Mouse (Mus musculus) heart, adult 2 months (tissue): ENCODE data around the gene Cavin4. TPM values are rescaled to one million over a fixed set of nuclear protein-coding genes. Genes with fewer than 3 reads are reported as not detected.

Experiments used
- DNase-seq, 2 experiments: peaks; one replicate each; pipeline ENCODE4 v3.0.0; 2021
- H3K27ac ChIP-seq: fragments of 200-600 bp; 2 replicates; pipeline ENCODE4 v1.8.1; 2022
- H3K27me3 ChIP-seq: fragments of 200-500 bp; 2 replicates; pipeline ENCODE4 v1.6.1; 2012; ENCODE audit warnings: mild to moderate bottlenecking, low read length, inconsistent platforms, mixed read lengths; ENCODE audit not compliant: control insufficient read depth, insufficient read depth
- H3K36me3 ChIP-seq: fragments of 200-500 bp; 2 replicates; pipeline ENCODE4 v1.6.1; 2012; ENCODE audit warnings: low read length, inconsistent platforms; ENCODE audit not compliant: control insufficient read depth, insufficient read depth
- H3K4me1 ChIP-seq: fragments of 200-500 bp; 2 replicates; pipeline ENCODE4 v1.6.1; 2011; ENCODE audit warnings: low read length; ENCODE audit not compliant: control insufficient read depth, insufficient read depth
- H3K4me3 ChIP-seq: fragments of 200-600 bp; 2 replicates; pipeline ENCODE4 v1.8.1; 2022
- H3K79me2 ChIP-seq: fragments of 200-500 bp; replicated peaks from 2 replicates; pipeline ENCODE4 v1.6.1; 2012; ENCODE audit warnings: mild to moderate bottlenecking, inconsistent platforms, low read length, moderate library complexity, mixed read lengths; ENCODE audit not compliant: control insufficient read depth, insufficient read depth
- H3K9ac ChIP-seq: fragments of 200-500 bp; 2 replicates; pipeline ENCODE4 v1.6.1; 2012; ENCODE audit warnings: low read depth, mild to moderate bottlenecking, control low read depth, inconsistent platforms, low read length, mixed read lengths
- CTCF ChIP-seq: fragments of 200-600 bp; IDR thresholded peaks from 2 replicates; pipeline ENCODE4 v1.8.1; 2022; ENCODE audit warnings: antibody characterized with exemption, mild to moderate bottlenecking, moderate library complexity
- EP300 ChIP-seq: fragments of 200-500 bp; IDR thresholded peaks from 2 replicates; pipeline ENCODE4 v1.6.1; 2011; ENCODE audit warnings: low read depth, low read length, control low read depth; ENCODE audit not compliant: insufficient read depth
- POLR2A ChIP-seq: fragments of 200-500 bp; IDR thresholded peaks from 2 replicates; pipeline ENCODE4 v1.6.1; 2011; ENCODE audit warnings: mild to moderate bottlenecking, low read depth, low read length, control low read depth; ENCODE audit not compliant: insufficient read depth
- WGBS: fragments of 180-500 bp; shearing (Covaris S2); methylation state at CpG from one replicate; pipeline ENCODE4 v1.1.7; 2018; 5-methylcytosine and 5-hydroxymethylcytosine counted together
- intact Hi-C: fragments of 180-260 bp; cut with DNase I; formaldehyde crosslinking; loops from one replicate; pipeline ENCODE4 v1.15.1; 2025
- polyA plus RNA-seq: library from polyadenylated mRNA; depleted of rRNA; stranded (reverse); fragments of >200 nt; gene quantifications from 2 replicates; pipeline ENCODE4 v1.2.3, GENCODE M21; 2012
- total RNA-seq, 2 experiments: library from RNA; stranded (reverse); gene quantifications; 2 replicates each; pipeline ENCODE4 v1.2.3; 2021

The Cavin4 gene
- total and polyA plus RNA-seq, 3 experiments = 22.1 to 107 (median 102) TPM

- H3K9ac ChIP-seq = no peak overlapping the region
- no peak for DNase-seq
- H3K36me3 ChIP-seq = no peaks in the 10 kb centered on the region
- no peaks in the 10 kb centered on the region for H3K27me3 ChIP-seq
- TF ChIP-seq POLR2A = no peak
- TF ChIP-seq EP300 = no peak
- no peak for TF ChIP-seq CTCF
- H3K27ac ChIP-seq = no peak overlapping the region
- H3K4me3 ChIP-seq = no peak overlapping the region
- 84% methylated on average over 10 of the region's 10 CpGs for whole genome bisulfite sequencing
- intact Hi-C loops = no loop called here
- no peaks in the 10 kb centered on the region for H3K79me2 ChIP-seq
- H3K4me1 ChIP-seq = no peaks in the 10 kb centered on the region
Observed at GRCm38 (mm10) chr4:48638132-48638531, 25.2 kb upstream of the Cavin4 start.

GRCm38 (mm10) chr4:48639503-48639902 lies 23.8 kb upstream of the Cavin4 start:
- 95% methylated on average over 17 of the region's 17 CpGs for WGBS
- intact Hi-C loops = no loop called here
- Histone ChIP-seq H3K9ac (no peak overlapping the region), H3K79me2 (no peaks in the 10 kb centered on the region), H3K27ac (no peak overlapping the region), H3K27me3 (no peaks in the 10 kb centered on the region), H3K36me3 (no peaks in the 10 kb centered on the region), H3K4me3 (no peak overlapping the region), H3K4me1 (no peaks in the 10 kb centered on the region)
- no peak for TF ChIP-seq CTCF
- TF ChIP-seq EP300 = no peak
- TF ChIP-seq POLR2A = no peak
- DNase-seq = no peak

- TF ChIP-seq CTCF = no peak
- TF ChIP-seq POLR2A = no peak
- no peak for TF ChIP-seq EP300
- intact Hi-C loops = no loop called here
- WGBS = 87% methylated on average over 6 of the region's 6 CpGs
Observed at GRCm38 (mm10) chr4:48643801-48644200, 19.5 kb upstream of the Cavin4 start.

GRCm38 (mm10) chr4:48646143-48646542 lies 17.2 kb upstream of the Cavin4 start:
- H3K36me3 ChIP-seq = no peaks in the 10 kb centered on the region
- TF ChIP-seq CTCF (no peak), EP300 (no peak), POLR2A (no peak)
- 96% methylated on average over 5 of the region's 5 CpGs for WGBS

More at GRCm38 (mm10) chr4:48643801-48644200, 19.5 kb upstream of the Cavin4 start:
- no peaks in the 10 kb centered on the region for H3K4me1 ChIP-seq
- H3K36me3 ChIP-seq = no peaks in the 10 kb centered on the region
- no peak overlapping the region for H3K4me3 ChIP-seq
- H3K79me2 ChIP-seq = no peaks in the 10 kb centered on the region
- no peaks in the 10 kb centered on the region for H3K27me3 ChIP-seq
- no peak overlapping the region for H3K27ac ChIP-seq
- no peak for DNase-seq
- H3K9ac ChIP-seq = no peak overlapping the region

GRCm38 (mm10) chr4:48650617-48651360 lies 12.5 kb upstream of the Cavin4 start:
- intact Hi-C loops = no loop called here
- Histone ChIP-seq H3K79me2 (no peaks in the 10 kb centered on the region), H3K9ac (no peak overlapping the region), H3K36me3 (no peaks in the 10 kb centered on the region), H3K27me3 (no peaks in the 10 kb centered on the region), H3K4me1 (no peaks in the 10 kb centered on the region), H3K4me3 (no peak overlapping the region), H3K27ac (no peak overlapping the region)
- 81% methylated on average over 10 of the region's 10 CpGs for WGBS
- DNase-seq = no peak
- no peak for TF ChIP-seq CTCF
- no peak for TF ChIP-seq EP300

More at GRCm38 (mm10) chr4:48646143-48646542, 17.2 kb upstream of the Cavin4 start:
- Histone ChIP-seq H3K9ac (no peak overlapping the region), H3K27ac (no peak overlapping the region), H3K4me1 (no peaks in the 10 kb centered on the region), H3K4me3 (no peak overlapping the region), H3K27me3 (no peaks in the 10 kb centered on the region), H3K79me2 (no peaks in the 10 kb centered on the region)
- DNase-seq = no peak
- intact Hi-C loops = no loop called here

- WGBS = 89% methylated on average over 4 of the region's 4 CpGs
- TF ChIP-seq CTCF (no peak), POLR2A (no peak), EP300 (no peak)
Observed at GRCm38 (mm10) chr4:48654118-48654517, 9.2 kb upstream of the Cavin4 start.

More at GRCm38 (mm10) chr4:48654118-48654517, 9.2 kb upstream of the Cavin4 start:
- H3K27me3 ChIP-seq = no peaks in the 10 kb centered on the region
- intact Hi-C loops = no loop called here
- no peaks in the 10 kb centered on the region for H3K4me1 ChIP-seq
- no peaks in the 10 kb centered on the region for H3K79me2 ChIP-seq
- no peak overlapping the region for H3K4me3 ChIP-seq
- no peak overlapping the region for H3K27ac ChIP-seq
- no peak for DNase-seq
- H3K9ac ChIP-seq = no peak overlapping the region
- H3K36me3 ChIP-seq = no peaks in the 10 kb centered on the region
